Mouse (Mus musculus): ENCODE measurements around the gene Gm9844.

The Gm9844 gene

GRCm38 (mm10) chr7:24902264-24902629 lies 40.2 kb downstream of the Gm9844 start:
- DNase-seq = no peak

GRCm38 (mm10) chr7:24902630-24903443 lies 40.8 kb downstream of the Gm9844 start, which contains the start of gene Arhgef1:
Gene Arhgef1, plus strand, starts transcription at chr7:24902912.
- DNase-seq = peak; percentile 86

- peak; percentile 33 for DNase-seq
Observed at GRCm38 (mm10) chr7:24903444-24903825, 41.4 kb downstream of the Gm9844 start.

GRCm38 (mm10) chr7:24904070-24904483 lies 42.1 kb downstream of the Gm9844 start:
- DNase-seq = peak; percentile 97

GRCm38 (mm10) chr7:24904936-24905335 lies 42.9 kb downstream of the Gm9844 start:
- peak; percentile 56 for DNase-seq

- DNase-seq = peak; percentile 70
Observed at GRCm38 (mm10) chr7:24906551-24906950, 44.5 kb downstream of the Gm9844 start.

- peak; percentile 87 for DNase-seq
Observed at GRCm38 (mm10) chr7:24907211-24907748, 45.3 kb downstream of the Gm9844 start.
